Mouse (Mus musculus) neutrophil, adult 65 days (primary cell): ENCODE data around the gene Lancl2. TPM values are rescaled to one million over a fixed set of nuclear protein-coding genes. Genes with fewer than 3 reads are reported as not detected.

Experiments used
- total RNA-seq: library from RNA; stranded (reverse); gene quantifications from 2 replicates; pipeline ENCODE4 v1.2.4, GENCODE M21; 2023

Lancl2 gene
- 9.4 and 11.3 TPM in 2 replicates for total RNA-seq

DNA sequence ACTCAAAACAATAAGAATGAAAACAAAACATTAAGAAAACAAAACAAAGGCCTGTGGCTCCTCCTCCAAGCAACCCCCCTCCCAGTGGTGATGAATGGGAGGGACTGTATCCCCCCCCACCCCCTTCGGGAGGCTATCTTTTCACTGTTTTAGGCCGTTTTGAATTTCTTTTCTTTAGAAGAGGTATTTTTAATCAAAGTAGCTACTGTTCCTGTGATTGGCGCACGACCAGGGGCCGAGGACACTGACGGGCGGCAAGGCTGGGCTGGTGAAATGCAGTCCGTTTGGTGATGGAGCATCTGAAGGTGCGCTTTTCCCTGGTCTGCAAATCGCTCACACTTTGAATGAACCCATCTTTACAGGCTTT is at the start of gene Lancl2:
Gene Lancl2 (plus strand): TSS at position 165 of the 367 bp plus-strand sequence.

DNA sequence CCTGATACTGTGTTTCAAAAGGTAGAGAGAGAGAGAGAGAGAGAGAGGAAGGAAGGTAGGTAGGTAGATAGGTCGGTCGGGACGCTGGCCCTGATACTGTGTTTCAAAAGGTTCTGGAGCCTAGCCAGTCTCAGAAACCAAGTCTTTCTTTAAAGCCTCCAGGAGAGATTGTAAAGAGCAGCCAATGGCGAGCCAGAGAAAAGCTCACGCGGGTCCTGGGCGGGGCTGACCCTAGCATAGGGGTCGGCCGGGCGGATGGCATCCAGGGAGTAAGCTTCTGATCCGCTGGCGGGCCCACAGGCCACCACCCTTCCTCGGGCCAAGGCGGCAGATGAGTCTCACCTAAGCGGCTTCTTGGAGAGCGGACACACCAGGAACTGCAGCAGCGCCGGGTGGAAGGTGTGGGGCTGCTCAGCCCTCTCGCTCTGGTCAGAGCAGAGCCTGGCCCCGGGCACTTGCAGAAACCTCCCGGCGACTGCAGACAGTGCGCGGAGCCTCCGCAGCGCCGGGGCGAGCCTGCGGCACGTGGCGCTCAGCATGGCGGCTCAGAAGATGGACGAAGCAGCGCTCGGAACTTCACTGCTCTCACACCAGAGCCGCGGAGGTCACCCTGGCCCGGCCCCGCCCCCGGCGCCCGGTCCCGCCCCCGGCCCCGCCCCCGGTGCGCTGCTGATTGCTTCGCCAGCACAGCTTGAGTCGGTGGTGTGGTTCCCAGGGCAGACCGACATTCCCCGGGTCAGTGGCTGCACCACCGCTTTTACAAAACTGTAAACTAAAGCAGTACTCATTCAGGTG is 10.7 kb upstream of the Lancl2 start, which contains the start of gene Pyurf:
Gene Pyurf (minus strand): TSS at position 612 of the 795 bp plus-strand sequence.

Other genes with a start within 250 kb of the Lancl2 start
- 5.4 and 8.7 TPM in 2 replicates for gene Ppm1k, start 167.1 kb upstream of the Lancl2 start, total RNA-seq
- gene Herc6, start 121.5 kb upstream of the Lancl2 start, total RNA-seq, result 9.8 and 13.2 TPM in 2 replicates
- 0.59 and 0.82 TPM in 2 replicates for gene Pyurf, start 10.5 kb upstream of the Lancl2 start, total RNA-seq
- 12.3 and 14.2 TPM in 2 replicates for gene Vopp1, start 122.6 kb downstream of the Lancl2 start, total RNA-seq
- gene Vmn1r21, start 147.8 kb downstream of the Lancl2 start, total RNA-seq, result not detected in 2 replicates
- gene Vmn1r22, start 205.5 kb downstream of the Lancl2 start, total RNA-seq, result not detected in 2 replicates
- not detected in 2 replicates for gene Vmn1r23, start 224.3 kb downstream of the Lancl2 start, total RNA-seq